Mouse (Mus musculus): ENCODE results near the gene Aunip. TPM values are rescaled to one million over a fixed set of nuclear protein-coding genes. Genes with fewer than 3 reads are reported as not detected.
A peak's percentile ranks its signal among the peaks of the same experiment; 100 is the strongest.

Gene Aunip
- polyA plus RNA-seq, 1 experiment from 2014 or later: 10.7 TPM

DNA sequence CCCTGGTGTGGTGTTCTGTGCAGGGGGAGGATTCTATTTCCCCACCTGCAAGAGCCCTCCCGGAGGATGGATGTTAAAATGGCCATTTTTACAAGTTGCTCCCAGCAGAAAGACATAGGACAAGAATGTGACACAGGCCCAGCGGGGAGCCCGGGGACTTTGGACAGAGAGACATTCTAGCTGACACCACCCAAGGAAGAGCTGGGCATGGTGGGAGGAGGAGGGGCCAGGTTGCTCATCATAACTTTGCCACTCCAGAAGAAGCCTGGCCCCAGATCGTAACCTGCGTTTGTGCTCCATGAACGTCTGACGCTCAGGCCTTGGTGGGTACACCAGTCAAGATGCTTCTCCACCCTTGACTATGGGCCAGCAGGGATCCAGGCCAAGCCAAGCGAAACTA is 49.9 kb downstream of the Aunip start:
- H3K9ac ChIP-seq: no peak overlapping the region
- ATAC-seq (ENCODE audit: insufficient read depth): no peak
- no peaks in the 10 kb centered on the region for H3K9me3 ChIP-seq (ENCODE audit: low read depth, low read length)
- no peak overlapping the region for H3K4me2 ChIP-seq
- no peak overlapping the region for H3K4me3 ChIP-seq (ENCODE audit: low read depth, low read length)
- no peaks in the 10 kb centered on the region for H3K27me3 ChIP-seq (ENCODE audit: insufficient read depth, low read length)
- H3K27ac ChIP-seq (ENCODE audit: low read depth): no peak overlapping the region
- DNase-seq: no peak
- no peak for TF ChIP-seq CTCF (IDR thresholded peaks at IDR 0.05; ENCODE audit: low read depth)
- H3K36me3 ChIP-seq (ENCODE audit: insufficient read depth): no peaks in the 10 kb centered on the region
- no peaks in the 10 kb centered on the region for H3K4me1 ChIP-seq (ENCODE audit: insufficient read depth)
- 86% methylated on average over 8 of the region's 8 CpGs for WGBS

DNA sequence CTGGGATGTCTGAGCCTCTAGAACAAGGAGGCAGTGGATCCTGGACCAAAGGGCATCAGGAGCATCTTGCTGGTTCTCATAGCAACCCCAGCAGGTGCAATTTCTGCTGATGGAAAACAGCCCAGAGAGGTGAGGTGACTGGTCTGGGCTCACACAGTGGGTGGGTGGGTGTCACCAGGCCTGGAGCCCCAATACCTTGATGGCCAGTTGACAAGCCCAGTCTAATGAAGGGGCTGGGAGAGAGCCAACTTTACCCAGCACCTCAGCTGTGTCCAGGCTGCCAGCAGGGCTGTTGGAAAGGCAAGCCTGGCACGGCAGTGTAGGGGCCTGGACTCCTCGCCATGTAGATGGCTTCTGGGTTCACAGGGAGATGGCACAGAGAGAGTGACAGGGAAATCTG is 51.2 kb downstream of the Aunip start:
- Histone ChIP-seq H3K27ac (ENCODE audit: low read depth) (no peak overlapping the region), H3K4me2 (no peak overlapping the region), H3K27me3 (ENCODE audit: insufficient read depth, low read length) (no peaks in the 10 kb centered on the region), H3K4me1 (ENCODE audit: insufficient read depth) (no peaks in the 10 kb centered on the region), H3K4me3 (ENCODE audit: low read depth, low read length) (no peak overlapping the region), H3K9ac (no peak overlapping the region), H3K36me3 (ENCODE audit: insufficient read depth) (no peaks in the 10 kb centered on the region), H3K9me3 (ENCODE audit: low read depth, low read length) (no peaks in the 10 kb centered on the region)
- 72% methylated on average over 2 of the region's 2 CpGs for WGBS
- DNase-seq (no peak), ATAC-seq (ENCODE audit: insufficient read depth) (no peak)
- TF ChIP-seq CTCF (IDR thresholded peaks at IDR 0.05; ENCODE audit: low read depth): no peak

DNA sequence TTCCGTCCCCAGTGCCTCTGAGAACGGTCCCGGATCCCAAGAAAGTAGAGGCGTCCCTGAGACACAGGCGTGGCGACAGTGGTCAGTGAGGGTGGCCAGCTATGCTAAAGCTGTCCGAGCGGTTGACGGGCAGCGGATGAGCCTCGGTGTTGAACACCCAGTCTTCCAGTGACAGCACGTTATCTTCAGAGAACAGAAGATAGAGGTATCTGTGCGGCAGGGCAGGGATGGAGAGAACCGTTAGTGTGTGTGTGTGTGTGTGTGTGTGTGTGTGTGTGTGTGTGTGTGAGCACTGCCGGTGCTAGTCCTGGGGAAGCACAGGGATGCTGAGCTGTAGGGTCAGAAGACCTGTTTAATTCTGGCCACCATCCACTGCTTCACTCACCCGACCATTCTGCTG is 52.8 kb downstream of the Aunip start:
- ATAC-seq (ENCODE audit: insufficient read depth): no peak
- no peak overlapping the region for H3K4me2 ChIP-seq
- H3K4me1 ChIP-seq (ENCODE audit: insufficient read depth): no peaks in the 10 kb centered on the region
- WGBS: 74% methylated on average over 16 of the region's 16 CpGs
- no peak overlapping the region for H3K4me3 ChIP-seq (ENCODE audit: low read depth, low read length)
- H3K27me3 ChIP-seq (ENCODE audit: insufficient read depth, low read length): no peaks in the 10 kb centered on the region
- no peak for DNase-seq
- no peaks in the 10 kb centered on the region for H3K36me3 ChIP-seq (ENCODE audit: insufficient read depth)
- no peaks in the 10 kb centered on the region for H3K9me3 ChIP-seq (ENCODE audit: low read depth, low read length)
- no peak for TF ChIP-seq CTCF (IDR thresholded peaks at IDR 0.05; ENCODE audit: low read depth)
- H3K9ac ChIP-seq: no peak overlapping the region
- no peak overlapping the region for H3K27ac ChIP-seq (ENCODE audit: low read depth)

DNA sequence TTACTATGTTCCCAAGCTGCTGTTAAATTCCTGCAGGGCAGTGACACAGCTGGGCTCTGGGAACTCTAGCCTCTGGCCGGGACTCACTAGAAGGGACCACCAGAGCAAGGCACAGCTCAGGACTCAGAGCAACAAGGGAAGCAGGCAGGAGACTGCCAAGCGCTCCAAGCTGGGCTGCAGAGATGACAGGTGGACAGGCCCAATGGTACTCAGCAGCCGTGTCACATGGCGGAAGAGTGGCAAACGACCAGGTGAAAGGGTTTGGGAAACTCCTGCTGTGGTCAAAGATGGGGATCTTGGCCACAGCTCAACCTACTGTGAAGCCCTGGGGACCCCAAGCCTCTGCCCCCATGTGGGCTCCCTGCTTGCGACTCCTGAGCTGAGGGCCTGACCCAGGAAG is 53.3 kb downstream of the Aunip start:
- Histone ChIP-seq H3K36me3 (ENCODE audit: insufficient read depth) (no peaks in the 10 kb centered on the region), H3K9ac (no peak overlapping the region), H3K4me3 (ENCODE audit: low read depth, low read length) (no peak overlapping the region), H3K9me3 (ENCODE audit: low read depth, low read length) (no peaks in the 10 kb centered on the region), H3K27me3 (ENCODE audit: insufficient read depth, low read length) (no peaks in the 10 kb centered on the region), H3K27ac (ENCODE audit: low read depth) (no peak overlapping the region), H3K4me1 (ENCODE audit: insufficient read depth) (no peaks in the 10 kb centered on the region), H3K4me2 (no peak overlapping the region)
- TF ChIP-seq CTCF (IDR thresholded peaks at IDR 0.05; ENCODE audit: low read depth): no peak
- no peak for ATAC-seq (ENCODE audit: insufficient read depth)
- 77% methylated on average over 6 of the region's 6 CpGs for WGBS
- DNase-seq: no peak

DNA sequence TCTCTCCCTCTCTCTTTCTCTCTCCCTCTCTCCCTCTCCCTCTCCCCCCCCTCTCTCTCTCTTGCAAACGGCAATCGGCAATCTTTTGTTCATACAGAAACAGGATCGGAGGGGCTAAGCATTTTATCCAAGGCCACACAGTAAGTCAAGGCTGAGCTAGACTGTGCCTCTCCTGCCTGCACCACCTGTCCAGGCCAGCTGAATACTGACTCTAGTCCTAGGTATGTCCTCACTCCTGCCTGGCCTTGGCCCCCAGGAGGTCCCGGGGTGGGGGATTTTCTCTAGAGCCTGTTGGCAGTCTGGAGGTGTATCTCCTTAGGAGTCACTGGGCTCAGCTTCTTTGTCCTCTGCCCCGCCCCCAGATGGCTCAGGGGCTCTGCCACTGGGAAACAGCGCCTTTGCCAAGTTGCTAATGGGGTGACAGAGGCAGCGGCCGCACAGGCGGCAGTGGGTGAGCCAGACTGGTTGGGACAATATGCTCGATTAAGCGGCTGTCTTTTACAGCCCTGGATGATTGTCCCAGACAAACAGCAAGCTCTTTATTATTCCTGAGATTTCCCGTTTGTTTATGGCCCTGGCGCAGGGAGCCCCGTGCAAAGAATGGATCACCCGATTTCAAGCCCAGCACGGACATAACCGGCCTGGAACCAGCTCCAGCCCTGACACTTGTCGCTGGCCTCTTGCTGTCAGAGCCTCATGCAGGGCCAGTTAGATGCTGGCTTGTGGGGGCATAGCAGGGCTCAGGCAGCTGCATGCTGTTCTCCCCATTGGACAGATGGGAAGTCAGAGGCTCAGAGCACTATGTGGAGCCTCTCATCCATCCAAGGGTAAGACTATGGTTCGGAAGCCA is 56.8 kb downstream of the Aunip start:
- H3K9me3 ChIP-seq (ENCODE audit: low read depth, low read length): no peaks in the 10 kb centered on the region
- peak; percentile 63; the same call in 1 of the 2 replicates for ATAC-seq (ENCODE audit: insufficient read depth)
- H3K4me1 ChIP-seq (ENCODE audit: insufficient read depth): no peaks in the 10 kb centered on the region
- no peak for TF ChIP-seq CTCF (IDR thresholded peaks at IDR 0.05; ENCODE audit: low read depth)
- no peak overlapping the region for H3K9ac ChIP-seq
- no peak overlapping the region for H3K4me3 ChIP-seq (ENCODE audit: low read depth, low read length)
- H3K27me3 ChIP-seq (ENCODE audit: insufficient read depth, low read length): no peaks in the 10 kb centered on the region
- H3K27ac ChIP-seq (ENCODE audit: low read depth): no peak overlapping the region
- H3K4me2 ChIP-seq: no peak overlapping the region
- no peaks in the 10 kb centered on the region for H3K36me3 ChIP-seq (ENCODE audit: insufficient read depth)
- 30% methylated on average over 19 of the region's 19 CpGs for WGBS
- DNase-seq: peak; percentile 69

DNA sequence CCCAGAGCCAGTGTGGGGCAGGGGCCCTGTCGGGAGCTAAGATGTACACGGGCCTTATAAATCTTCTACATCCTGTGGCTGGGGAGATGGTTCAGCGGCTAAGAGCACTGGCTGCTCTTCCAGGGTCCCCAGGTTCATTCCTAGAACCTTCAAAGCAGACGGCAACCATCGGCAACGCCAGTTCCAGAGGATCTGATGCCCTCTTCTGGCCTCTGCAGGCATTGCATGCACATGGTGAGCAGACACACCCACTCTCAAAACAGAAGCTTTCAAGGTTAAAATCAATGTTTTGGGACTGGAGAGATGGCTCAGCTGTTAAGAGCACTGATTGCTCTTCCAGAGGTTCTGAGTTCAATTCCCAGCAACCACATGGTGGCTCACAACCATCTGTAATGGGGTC is 58.4 kb downstream of the Aunip start:
- DNase-seq (peak; percentile 43), ATAC-seq (ENCODE audit: insufficient read depth) (no peak)
- H3K36me3 ChIP-seq (ENCODE audit: insufficient read depth): no peaks in the 10 kb centered on the region
- H3K27ac ChIP-seq (ENCODE audit: low read depth): no peak overlapping the region
- TF ChIP-seq CTCF (IDR thresholded peaks at IDR 0.05; ENCODE audit: low read depth): peak; percentile 61
- H3K9ac ChIP-seq: no peak overlapping the region
- no peaks in the 10 kb centered on the region for H3K4me1 ChIP-seq (ENCODE audit: insufficient read depth)
- no peaks in the 10 kb centered on the region for H3K27me3 ChIP-seq (ENCODE audit: insufficient read depth, low read length)
- no peak overlapping the region for H3K4me2 ChIP-seq
- WGBS: 71% methylated on average over 6 of the region's 6 CpGs
- H3K9me3 ChIP-seq (ENCODE audit: low read depth, low read length): no peaks in the 10 kb centered on the region
- no peak overlapping the region for H3K4me3 ChIP-seq (ENCODE audit: low read depth, low read length)

DNA sequence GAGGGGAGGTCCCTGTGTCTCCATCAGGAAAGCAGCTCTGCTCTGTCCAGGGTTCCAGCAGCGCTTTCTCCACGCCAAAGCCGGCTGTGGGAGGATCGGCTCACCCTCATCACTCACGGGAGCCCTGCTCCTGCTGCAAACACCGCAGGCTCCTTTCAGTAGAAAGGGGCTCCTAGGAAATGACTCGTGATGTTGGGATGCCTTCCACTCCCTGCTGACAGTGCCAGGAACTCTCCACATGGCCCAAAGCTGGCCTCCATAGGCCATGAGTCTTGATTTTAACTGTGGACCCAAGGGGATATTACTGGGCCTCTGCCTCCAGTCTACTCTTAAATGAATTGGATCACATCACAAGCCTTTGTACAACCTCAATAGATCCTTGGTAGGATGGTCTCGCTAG is 59.0 kb downstream of the Aunip start:
- no peak for TF ChIP-seq CTCF (IDR thresholded peaks at IDR 0.05; ENCODE audit: low read depth)
- Histone ChIP-seq H3K9ac (no peak overlapping the region), H3K4me1 (ENCODE audit: insufficient read depth) (no peaks in the 10 kb centered on the region), H3K4me3 (ENCODE audit: low read depth, low read length) (no peak overlapping the region), H3K9me3 (ENCODE audit: low read depth, low read length) (no peaks in the 10 kb centered on the region), H3K4me2 (no peak overlapping the region), H3K27me3 (ENCODE audit: insufficient read depth, low read length) (no peaks in the 10 kb centered on the region), H3K36me3 (ENCODE audit: insufficient read depth) (no peaks in the 10 kb centered on the region), H3K27ac (ENCODE audit: low read depth) (no peak overlapping the region)
- no peak for ATAC-seq (ENCODE audit: insufficient read depth)
- 65% methylated on average over 8 of the region's 8 CpGs for WGBS
- DNase-seq: no peak

Measured in lung, embryonic 14.5 days (tissue).